Mouse (Mus musculus) megakaryocyte progenitor cell, adult 5-6 weeks (primary cell): ENCODE data around the gene Sh3gl1. TPM values are rescaled to one million over a fixed set of nuclear protein-coding genes. Genes with fewer than 3 reads are reported as not detected.
A peak's percentile ranks its signal among the peaks of the same experiment; 100 is the strongest.

Experiments used
- ATAC-seq: replicated peaks from 2 replicates; pipeline ENCODE4 v1.8.0; 2016; ENCODE audit warnings: mild to moderate bottlenecking, moderate TSS enrichment, inconsistent platforms; ENCODE audit not compliant: poor library complexity
- total RNA-seq, 2 experiments: library from RNA; stranded (forward) in 1 of 2; stranded (reverse) in 1 of 2; fragments of 157-497, 149-512 nt in 1 of 2; fragments of 200-1000 nt in 1 of 2; gene quantifications; 2 replicates each; pipeline versions ENCODE4 v1.2.3 to v1.2.4; 2015 to 2017

The Sh3gl1 gene
- total RNA-seq, 2 experiments from 2014 or later = 19.1 to 22.1 TPM

DNA sequence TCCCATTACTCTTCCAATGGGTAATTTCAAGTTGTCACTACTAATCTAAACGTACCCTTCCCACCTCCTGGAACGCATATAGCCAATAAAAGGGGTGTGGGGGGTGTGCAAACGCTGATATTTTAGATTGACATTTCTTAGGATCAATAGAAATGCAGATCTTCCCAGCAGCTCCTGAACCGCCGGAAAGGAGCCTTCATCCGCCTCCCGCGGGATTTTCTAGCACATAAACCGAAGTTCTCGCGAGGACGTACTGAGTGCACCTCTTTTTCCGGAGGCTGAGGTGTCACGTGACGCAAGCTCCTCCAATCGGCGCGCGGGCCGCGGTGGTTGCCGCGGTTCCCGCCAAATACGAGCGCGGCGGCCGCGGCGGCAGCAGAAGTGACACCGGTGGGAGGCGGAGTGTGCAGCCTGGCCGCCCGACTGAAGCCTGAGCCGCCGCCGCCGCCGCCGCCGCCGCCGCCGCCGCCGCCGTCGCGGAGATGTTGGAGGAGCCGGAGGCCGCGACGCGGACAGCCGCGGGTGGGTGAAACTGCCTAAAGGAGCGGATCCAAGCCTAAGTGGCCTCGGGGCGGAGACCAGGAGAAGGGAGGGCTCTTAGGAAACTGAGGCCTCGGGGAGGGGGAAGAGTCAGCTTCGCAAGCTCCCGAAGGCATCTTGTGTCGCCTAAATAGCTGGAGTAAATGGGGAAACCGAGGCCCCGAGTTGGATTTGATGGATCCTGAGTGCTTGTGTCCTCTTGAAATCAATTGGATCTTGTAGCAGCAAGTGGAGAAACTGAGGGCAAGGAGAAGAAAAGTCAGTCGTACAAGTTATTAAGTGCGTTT lies 3.8 kb upstream of the Sh3gl1 start, which contains the start of gene Chaf1a:
Gene Chaf1a, plus strand, starts transcription at position 410 of the 827 bp plus-strand sequence.
- peak; percentile 62 for ATAC-seq

DNA sequence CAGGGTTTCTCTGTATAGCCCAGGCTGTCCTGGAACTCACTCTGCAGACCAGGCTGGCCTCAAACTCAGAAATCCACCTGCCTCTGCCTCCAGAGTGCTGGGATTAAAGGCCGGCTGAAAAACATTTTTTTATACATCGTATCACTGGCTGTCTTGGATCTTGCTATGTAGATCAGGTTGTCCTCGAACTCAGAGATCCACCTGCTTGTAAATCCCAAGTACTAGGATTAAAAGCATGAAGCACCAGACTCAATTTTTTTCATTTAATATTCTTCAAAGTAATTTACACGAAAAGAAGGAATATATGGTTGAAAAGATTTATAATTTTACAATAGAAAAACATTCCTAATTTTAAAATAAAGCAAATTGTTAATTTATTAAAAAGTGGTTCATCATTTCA lies 2.9 kb upstream of the Sh3gl1 start:
- ATAC-seq = no peak

DNA sequence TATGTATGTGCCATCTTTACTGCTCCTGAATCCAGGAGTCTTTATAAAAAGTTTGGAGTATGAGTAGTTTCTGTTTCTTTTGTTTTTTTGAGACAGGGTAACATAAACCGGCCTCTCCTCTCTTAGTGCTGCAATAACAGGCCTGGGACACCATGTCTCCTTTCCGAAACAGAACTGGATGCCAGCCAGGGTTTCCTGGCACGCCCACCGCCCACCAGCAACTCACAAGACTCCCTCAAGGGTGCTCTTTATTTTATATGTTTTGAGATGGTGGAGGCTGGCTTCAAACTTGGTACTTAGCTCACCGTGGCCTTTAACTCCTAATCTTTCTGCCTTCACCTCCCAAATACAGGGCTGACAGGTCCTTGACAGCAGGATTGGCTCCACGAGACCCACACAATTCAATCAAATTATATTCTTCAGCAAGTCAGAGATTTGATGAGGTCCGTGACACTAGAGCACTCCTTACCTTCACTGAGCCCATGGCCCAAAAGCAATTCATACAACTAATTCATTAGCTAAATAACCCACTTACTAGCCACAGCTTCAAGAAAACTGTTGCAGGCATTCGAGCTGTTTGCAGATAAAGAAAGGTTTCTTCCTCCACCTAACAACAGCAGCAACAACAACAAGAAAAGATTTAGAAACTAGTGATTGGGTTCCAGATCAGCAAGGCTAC lies 2.3 kb upstream of the Sh3gl1 start:
- ATAC-seq = no peak

DNA sequence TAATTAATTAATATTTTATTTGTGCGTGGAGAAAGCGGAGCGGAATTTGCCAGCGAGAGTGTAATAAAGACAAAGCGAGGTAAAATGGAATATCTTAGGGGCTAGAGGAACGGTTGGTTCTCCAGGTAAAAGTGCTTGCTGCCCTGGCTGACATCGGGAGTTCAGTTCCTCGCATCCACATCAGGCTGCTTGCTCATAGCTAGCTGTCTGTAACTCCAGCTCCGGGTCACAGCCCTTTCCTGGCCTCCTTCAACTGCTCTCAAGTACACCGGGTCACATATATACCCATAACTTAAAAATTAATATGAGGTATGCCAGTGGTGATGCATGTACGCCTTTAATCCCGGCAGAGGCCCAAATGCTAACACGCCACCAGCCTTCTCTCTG lies 459 bp upstream of the Sh3gl1 start:
- no peak for ATAC-seq

DNA sequence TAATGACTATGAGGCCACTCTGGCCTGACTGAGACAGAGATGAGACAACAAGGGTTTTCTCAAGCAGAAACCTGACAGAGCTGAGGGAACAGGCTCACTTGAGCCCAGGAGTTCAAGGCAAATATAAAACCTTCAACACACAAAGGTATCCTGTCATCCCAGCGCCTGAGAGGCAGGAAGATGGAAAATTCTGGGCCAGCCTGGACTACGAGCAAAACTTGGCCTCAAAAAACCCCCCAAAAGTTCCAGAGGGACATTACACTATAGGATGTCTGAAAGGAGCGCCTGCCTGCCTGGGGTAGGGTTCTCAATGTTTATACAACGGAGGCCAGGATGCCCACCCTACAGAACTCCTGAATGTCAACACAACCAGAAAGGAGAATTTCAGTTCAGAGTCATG lies 1.2 kb downstream of the Sh3gl1 start:
- no peak for ATAC-seq

DNA sequence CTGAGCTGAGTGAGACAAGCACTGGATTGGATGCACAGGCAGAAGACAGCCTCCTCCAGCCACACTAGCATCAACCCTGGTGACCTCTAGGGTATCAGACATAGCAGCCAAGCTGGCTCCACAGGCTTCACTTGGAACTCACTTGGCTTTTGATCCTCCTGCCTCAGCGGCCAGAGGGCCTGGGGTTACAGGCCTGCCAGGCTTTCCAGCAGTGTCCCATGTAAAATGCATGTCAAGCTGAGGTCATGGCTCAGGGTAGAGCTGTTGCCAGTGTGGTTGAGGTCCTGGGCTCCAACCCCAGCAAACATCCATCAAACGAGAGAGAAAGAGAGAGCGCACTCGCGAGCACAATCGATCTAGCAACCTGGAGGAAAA lies 1.7 kb downstream of the Sh3gl1 start:
- ATAC-seq = no peak

DNA sequence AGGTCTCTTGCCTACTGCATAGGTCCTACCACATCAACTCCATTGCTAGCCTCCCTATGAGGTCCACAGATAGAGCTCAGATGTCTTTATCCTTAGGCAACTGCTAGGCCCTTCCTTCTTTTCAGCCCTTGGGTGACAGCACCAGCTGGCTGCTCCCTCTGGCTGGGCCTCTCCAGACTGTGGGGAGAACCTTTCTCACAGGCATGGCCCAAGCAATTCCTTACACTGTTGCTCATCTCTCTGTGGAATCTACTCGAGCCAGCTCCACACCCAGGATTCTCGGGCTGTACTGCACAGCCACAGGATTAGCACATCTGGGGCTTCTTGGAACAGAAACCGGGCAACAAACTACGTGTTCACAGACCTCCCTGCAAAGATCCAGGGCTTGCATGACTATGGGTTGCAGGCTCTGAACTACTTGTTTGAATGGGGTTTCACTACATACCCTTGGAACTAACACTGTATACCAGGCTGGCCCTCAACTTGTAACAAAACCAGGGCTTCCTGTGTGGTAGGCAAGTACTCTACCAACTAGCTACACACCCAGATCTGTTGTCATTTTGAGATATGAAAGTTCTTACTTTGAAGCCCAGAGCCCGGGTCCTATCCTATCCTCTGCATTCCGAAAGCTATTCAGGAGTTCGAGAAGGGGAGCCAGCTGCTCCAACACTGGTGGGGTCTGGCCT lies 2.3 kb downstream of the Sh3gl1 start:
- ATAC-seq = no peak

DNA sequence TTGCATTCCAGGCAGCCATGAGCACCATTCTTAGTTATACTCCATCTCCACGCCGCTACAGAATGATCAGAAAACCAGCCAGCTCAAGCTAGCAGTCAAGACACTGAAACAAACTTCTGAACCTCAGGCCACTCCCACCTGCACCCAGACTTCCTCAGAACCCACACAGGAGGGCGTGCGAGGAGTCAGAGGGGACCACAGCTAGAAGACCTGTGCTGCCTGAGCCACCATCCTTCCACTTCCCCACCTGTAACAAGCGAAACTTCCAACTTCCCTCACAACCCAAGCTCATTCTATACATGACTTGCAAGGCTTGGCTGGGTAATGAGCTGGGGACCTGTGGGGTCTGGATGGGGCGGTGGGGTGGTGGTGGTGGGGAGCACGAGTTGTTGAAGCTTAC lies 3.6 kb downstream of the Sh3gl1 start:
- peak; percentile 14 for ATAC-seq

DNA sequence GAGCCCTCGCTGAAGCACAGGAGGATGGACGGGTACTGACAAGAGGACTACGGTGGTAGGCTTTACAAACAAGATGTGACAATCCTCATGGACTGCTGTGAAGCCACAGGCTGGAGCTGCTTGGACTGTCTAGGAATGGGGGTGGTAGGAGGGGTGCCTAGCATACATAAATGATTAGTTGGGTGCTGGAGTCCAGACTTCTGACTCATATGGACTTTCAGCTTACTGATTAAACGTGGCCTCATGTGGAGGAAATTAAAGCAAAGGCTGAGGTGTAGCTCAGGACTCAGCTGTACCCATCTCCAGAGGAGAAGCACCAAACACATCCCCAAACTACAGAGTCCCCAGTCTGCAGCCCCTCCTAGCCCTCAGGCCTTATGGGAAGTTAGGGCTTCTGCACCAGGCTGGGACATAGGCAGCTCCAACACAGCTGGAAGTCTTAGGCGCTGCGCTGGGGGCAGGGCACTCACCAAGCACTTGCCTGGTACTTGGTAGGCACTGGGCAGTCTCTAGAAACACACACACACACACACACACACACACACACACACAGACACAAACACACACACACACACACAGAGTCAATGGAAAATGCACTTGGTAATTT lies 4.2 kb downstream of the Sh3gl1 start:
- ATAC-seq = no peak

DNA sequence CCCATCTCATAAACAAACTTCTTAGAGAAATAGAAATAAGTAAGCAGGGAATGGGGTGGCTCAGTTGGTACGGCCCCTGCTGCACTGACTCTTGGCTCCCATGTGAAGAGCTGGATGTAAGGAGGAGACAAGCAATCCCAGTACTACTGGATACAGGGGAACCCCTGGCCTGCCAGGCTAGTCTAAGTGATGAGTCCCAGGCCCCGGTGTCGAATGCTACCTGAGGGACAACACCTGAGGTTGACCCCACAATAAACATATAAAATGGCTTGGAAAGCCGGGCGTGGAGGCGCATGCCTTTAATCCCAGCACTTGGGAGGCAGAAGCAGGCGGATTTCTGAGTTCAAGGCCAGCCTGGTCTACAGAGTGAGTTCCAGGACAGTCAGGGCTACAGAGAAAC lies 5.0 kb downstream of the Sh3gl1 start:
- no peak for ATAC-seq

DNA sequence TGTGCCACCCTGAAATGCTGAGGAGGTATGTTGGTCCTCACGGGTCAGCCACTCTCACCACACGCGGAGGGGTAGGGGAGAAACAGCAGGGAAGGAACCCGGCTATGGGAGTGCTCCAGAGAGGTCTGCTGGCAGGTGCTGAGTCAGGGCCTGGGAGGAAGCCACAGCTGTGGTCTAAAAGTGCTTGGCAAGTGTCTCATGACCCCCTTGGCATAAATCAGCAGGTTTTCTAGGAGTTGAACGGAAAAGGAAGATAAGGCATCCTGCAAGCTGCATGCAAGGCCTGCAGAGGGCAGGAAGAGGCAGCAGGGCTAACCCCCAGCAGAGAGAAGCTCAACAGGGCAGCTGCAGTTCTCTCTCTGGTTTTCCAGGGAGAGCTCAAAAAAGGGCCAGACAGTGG lies 5.5 kb downstream of the Sh3gl1 start:
- ATAC-seq = peak; percentile 87

DNA sequence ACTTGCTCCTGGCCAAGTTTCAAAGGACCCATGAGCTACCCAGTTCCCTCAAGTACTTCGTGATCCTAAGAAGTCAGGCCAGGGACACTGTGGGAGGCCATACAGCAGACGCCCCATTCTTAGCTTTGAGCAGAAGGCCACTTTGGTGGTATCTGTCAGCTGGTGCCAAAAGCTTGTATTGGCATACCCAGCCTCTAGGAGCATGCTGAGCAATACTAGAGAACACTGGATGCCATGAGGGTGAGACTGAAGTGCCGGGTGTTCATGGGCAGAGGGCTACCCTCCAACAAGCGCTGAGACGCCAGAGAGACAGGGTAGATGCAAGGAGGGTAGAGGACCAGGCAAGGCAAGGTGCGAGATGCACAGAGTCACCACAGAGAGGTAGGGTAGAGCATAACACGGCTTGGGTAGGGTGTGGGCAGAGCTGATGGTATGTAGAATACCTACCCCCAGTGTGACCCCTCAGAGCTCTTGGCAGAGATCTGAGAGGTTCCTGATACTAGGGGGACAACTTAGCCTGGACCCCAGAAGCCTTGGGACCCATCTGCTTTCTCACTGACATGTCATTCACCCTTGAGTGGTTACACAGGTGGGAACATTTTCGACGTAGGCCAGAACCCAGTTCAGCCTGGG lies 6.1 kb downstream of the Sh3gl1 start:
- ATAC-seq = no peak

DNA sequence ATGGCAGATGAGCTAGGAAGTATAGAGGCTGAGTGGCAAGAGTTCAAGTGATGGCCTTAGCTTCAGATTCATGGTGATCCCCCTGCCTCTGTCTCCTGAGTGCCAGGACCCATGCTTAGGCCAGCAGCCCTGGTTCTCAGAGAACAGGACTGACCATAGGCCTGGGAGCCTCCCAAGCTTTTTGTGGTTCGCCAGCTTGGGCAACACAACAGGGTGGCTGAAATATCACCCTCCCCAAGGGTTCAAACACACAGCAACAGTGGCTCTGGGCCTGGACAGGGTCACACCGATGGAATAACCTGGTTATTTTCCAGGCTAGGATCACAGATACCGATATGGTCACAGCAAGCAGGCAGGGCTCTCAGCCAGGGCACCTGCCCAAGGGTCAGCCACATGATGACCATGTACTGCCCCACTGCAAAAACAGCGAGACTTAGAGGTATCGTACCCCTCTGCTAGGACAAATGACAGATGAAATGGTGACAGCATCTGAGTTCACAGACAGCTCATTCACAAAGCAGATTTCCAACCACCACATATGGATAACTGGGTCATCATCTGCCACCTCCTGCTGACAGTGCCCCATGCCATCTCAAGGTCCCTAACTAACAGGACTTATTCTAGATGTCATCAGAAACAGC lies 8.5 kb downstream of the Sh3gl1 start:
- no peak for ATAC-seq

DNA sequence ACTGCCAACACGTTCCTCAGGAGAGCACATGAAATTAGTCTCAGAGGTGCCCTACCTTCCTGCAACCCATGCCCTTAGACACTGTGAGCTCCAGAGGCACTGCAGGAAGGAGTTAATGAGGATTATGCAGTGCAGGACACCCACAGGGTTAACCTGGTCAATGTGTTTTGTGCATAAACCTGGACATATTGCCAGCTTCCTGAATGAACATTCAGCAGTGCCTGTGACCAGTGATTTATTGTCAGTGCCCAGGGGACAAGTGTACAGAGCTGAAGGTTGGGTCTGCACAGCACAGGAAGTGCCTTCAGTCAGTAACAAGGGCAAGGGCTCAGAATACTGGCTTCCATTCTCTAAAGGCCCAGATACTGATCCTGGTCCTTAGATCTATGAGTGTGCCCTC lies 9.6 kb downstream of the Sh3gl1 start:
- ATAC-seq = no peak

DNA sequence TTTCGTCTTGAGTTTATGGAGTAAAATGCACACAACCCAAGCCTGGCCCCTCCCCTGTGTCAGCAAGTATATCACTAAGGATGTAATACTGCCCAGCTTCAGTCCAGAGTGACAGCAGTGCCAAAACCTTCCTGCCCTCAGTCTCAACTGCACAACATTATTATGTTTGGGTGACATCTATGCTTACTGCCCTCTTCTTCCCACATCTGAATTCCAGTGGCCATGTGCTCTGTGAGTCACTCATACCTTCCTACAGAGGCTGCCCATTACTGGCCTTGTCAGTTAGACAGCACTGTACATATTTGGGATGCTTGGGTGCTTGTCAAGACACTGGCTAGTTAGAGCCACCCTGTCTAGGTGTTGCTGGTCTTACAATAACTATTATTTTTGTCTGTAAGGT lies 10.1 kb downstream of the Sh3gl1 start:
- ATAC-seq = no peak

DNA sequence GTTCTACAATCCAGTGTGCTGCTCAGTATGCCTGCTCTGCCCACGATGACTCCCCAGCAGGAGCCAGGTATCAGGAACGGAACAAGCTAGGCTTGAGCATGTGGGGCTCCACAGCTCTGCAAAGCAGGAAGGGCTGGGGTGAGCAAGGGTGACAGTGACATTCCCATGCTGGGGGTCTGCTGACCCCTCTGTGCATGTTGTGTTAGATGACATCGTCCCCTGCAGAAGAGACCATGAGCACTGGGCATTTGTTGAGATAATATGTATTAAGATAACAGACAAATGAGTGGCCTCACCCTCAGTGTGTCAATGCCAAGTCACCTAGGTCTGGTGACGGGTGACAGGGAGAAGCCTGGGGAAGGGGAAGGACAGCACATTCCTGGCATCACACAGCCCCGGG lies 11.5 kb downstream of the Sh3gl1 start:
- ATAC-seq = no peak

DNA sequence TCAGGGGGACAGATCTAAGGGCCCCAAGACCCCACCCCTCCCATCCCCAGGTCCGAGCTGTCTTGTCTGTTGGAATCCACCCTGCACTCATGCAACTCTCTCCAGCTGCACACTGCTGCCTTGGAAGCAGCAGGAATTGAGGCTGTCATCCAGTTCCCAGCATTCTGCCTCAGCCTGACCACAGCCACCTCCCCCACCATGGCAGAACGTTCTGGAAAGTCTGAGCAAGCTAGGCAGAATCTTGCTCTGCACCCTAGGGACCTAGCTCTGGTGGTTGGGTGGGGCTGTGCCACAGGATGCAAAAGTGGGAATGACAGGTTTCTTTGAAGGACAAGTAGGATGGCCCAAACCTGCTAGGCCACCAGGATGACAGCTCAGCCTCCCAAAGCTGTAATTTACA lies 12.0 kb downstream of the Sh3gl1 start:
- ATAC-seq = no peak

DNA sequence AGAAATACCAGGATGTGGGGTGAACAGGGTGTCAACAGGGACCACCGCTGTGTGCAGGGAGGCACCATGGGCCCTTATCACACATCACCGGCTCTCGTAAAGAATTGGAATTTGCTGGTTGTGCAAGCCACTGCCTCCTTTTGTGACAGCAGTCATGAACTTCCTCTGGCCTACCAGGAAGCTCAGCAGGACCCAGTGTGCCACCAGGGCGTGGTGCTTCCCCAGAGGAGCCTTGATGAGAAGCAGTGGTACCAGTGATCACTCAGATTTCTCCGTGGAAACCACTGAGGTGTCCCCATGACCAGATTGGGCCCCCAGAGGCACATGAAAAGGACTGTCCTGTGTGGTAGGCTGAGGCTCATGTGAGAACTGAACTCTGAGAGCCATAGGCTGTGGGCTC lies 13.0 kb downstream of the Sh3gl1 start:
- ATAC-seq = peak; percentile 63

DNA sequence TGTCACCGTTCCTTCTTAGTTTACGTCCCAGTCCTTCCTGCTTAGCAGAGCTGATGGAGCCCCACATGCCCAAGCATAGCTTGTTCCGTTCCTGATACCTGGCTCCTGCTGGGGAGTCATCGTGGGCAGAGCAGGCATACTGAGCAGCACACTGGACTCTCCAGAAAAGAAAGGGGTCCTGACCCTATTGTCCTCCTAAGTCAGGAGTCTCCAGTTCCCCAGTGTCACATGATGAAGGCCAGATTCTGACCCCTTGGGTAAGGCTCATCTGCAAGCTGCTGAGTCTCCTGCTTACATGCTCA lies 13.5 kb downstream of the Sh3gl1 start:
- ATAC-seq = no peak

DNA sequence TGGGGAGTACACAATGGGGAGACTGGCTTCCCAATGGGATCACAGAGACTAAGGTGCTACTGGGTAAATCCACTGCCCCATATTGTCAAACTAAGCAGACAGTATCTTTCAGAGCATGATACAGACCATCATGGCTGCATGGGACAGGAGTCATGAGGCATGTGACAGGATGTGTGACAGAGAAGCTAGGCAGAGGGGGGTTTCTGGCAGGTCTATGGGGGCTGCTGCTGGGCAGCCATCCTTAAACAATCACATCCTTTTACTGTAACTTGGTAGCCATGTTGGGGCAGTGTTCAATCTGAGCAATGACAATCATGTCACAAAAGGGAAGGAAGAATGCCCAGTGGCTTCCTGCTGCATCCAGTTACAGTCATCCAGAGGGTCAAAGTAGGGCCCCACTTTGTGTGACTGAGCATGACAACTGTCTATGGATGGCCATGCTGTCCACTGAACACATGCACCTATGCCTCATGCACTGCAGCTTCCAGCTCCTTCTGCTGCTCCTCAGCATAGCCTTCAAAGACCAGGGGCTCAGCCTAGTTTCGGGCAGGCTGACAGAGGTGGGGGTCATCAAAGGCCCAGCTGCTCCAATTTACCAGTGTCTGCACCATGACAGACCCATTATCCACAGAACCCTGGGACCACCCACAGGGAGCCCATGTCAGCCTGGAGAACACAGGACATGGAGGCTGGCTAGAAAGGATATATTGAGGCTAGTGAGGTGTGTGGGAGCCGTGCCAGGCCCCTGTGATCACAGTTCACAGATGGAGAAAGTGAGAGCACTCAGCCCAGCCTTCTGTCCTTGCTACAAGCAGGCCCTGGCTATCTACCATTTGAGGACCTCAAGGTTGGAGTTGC lies 14.1 kb downstream of the Sh3gl1 start:
- no peak for ATAC-seq
